Mouse (Mus musculus) left cerebral cortex, adult 6 months (tissue): ENCODE measurements around the gene Olfr1200. TPM values are rescaled to one million over a fixed set of nuclear protein-coding genes. Genes with fewer than 3 reads are reported as not detected.

Source experiments
- long read RNA-seq, 2 experiments: library from polyadenylated mRNA; unstranded; transcript quantifications; one replicate each; pipeline ENCODE4 v2.0.0; 2019 to 2020
- polyA plus RNA-seq: library from polyadenylated mRNA; unstranded; fragments of <200 nt; fragmentation: Nextera tagmentation; gene quantifications from 2 replicates; pipeline ENCODE4 v1.2.3, GENCODE M21; 2021

Olfr1200 gene
- polyA plus RNA-seq = 0.04 TPM in 1 of 2 replicates, not detected in the other
- long read RNA-seq, experiment 1 = 0 reads
- long read RNA-seq, experiment 2 = 0 reads

DNA sequence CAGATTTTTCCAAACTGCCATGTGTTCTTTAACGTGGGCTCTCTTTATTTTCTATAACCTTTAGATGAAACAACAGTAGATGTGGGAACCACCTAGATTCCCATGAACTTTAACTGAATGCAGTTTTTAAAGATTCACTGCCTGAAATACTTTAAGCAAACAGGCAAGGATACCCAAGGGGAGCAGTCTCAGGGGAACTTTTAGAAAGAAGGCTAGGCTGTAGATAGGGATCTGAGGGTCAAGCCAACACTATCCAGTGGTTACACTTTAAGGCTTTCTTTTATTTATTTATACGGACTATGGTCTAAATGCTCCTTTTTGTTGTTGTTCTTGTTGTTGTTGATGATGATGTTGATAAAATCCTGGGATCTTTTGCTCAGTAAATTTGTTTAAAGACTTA is at the start of gene Olfr1200:
Olfr1200 (minus strand) TSS at position 101 of the 400 bp plus-strand sequence.

DNA sequence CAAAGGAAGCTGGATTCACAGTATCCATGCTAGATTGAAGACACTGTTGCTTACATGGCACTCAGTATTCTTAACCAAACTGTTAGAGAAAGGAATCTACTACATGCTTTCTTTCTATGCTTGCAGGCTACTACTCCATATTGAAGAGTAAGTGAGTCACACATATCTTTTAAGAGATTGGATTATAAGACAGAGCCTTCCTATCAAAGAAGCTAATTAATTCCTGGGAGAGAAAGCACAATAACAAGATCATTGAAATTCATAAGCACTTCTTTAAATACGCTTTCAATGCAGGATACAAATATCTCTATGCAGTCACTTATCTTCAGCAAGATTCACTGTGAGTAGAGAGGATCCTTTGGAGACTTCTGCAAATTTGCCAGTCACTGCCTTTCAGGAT is 43.9 kb upstream of the Olfr1200 start, which contains the start of gene Olfr1202:
Olfr1202 (plus strand) TSS at position 301 of the 400 bp plus-strand sequence.

DNA sequence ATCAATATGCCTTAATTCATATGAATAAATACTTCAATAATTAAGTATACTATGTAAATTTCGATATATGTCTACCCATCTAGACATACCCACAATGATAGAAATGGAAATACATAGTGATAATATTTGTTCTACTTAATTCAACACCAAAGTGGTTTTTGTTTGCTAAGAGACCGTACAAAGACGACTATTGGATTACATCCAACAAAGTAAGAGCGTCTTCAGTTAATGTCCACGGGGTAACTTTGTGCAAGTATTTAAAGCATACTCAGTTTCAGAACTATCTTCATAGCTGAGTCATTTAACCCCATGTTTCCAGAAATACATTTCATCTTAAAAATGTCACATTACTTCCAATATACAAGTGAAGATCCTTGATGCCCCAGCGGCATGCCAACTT is 22.4 kb upstream of the Olfr1200 start, which contains the start of gene Olfr1201:
Olfr1201 (plus strand) TSS at position 301 of the 400 bp plus-strand sequence.

DNA sequence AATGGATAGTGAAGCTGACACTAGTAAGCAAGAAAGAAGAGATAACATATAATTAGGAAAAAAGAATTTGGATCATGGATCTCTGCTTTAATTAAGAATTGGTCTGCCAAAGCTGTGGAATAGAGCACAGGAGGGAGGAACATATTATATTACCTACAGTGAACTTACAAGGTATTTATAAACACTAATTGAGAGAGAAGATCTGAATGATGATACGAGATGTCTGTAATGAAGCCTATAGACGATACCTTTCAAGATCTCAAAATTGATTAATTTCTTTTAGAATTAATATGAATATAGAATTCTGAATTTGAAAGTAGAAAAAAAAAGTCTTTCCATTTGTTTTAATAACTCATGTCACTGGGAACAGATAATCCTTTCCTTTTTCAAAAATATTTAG is 9.9 kb downstream of the Olfr1200 start, which contains the start of gene Olfr1199:
Olfr1199 (minus strand) TSS at position 101 of the 400 bp plus-strand sequence.

DNA sequence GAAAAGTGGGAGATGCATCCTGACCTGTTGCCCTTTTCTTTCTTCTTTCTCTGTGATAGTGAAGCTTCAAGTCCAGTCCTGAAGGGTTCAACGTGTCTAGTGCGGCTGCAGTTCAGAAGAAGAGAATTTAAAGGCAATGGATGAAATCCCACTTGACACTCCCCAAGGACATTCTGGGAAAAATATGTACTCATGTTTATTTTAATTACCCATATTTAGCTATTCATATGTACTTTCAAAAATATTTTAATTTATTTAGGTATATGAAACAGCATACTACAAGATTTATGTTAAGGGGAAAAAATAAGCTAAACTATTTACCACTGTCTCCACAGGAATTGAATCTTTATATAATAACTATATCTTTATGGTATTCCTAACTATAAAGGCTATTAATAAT is 19.0 kb downstream of the Olfr1200 start, which contains the start of gene Olfr1198:
Olfr1198 (minus strand) TSS at position 101 of the 400 bp plus-strand sequence.

DNA sequence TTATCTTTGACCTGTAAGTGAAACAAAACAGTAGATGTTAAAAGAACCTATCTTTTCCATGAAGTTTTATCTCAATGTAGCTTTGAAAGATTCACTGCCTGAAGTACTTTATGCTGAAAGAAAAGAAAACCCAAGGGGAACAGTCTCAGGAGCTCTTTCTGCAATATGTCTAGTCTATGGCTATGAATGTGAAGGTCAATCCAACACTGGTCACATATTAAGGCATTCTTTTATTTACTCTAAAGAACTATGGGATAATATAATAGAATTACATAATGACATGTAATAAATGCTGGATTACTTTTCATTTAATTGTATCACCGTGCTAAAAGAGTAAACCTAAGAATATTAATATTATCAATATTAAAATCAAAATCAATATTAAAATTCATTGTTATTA is 38.0 kb downstream of the Olfr1200 start, which contains the start of gene Olfr1197:
Olfr1197 (minus strand) TSS at position 101 of the 400 bp plus-strand sequence.

Other genes starting within 250 kb of the Olfr1200 start
- not detected in 2 replicates for gene Olfr1188, start 213.6 kb downstream of the Olfr1200 start, polyA plus RNA-seq
- not detected in 2 replicates for gene Olfr1189, start 184.0 kb downstream of the Olfr1200 start, polyA plus RNA-seq
- not detected in 2 replicates for gene Olfr1191-ps1, start 129.9 kb downstream of the Olfr1200 start, polyA plus RNA-seq
- not detected in 2 replicates for gene Olfr1192-ps1, start 122.0 kb downstream of the Olfr1200 start, polyA plus RNA-seq
- not detected in 2 replicates for gene Olfr1193, start 94.9 kb downstream of the Olfr1200 start, polyA plus RNA-seq
- not detected in 2 replicates for gene Olfr1195, start 81.3 kb downstream of the Olfr1200 start, polyA plus RNA-seq
- gene Olfr1196, start 65.9 kb downstream of the Olfr1200 start, polyA plus RNA-seq = not detected in 2 replicates
- gene Olfr1197, start 38.1 kb downstream of the Olfr1200 start, polyA plus RNA-seq = not detected in 2 replicates
- gene Olfr1198, start 19.1 kb downstream of the Olfr1200 start, polyA plus RNA-seq = not detected in 2 replicates
- not detected in 2 replicates for gene Olfr1199, start 10.0 kb downstream of the Olfr1200 start, polyA plus RNA-seq
- gene Olfr1201, start 22.5 kb upstream of the Olfr1200 start, polyA plus RNA-seq = not detected in 2 replicates
- gene Olfr1202, start 44.0 kb upstream of the Olfr1200 start, polyA plus RNA-seq = not detected in 2 replicates
- gene Olfr1205, start 59.2 kb upstream of the Olfr1200 start, polyA plus RNA-seq = not detected in 2 replicates
- gene Olfr1204, start 78.8 kb upstream of the Olfr1200 start, polyA plus RNA-seq = not detected in 2 replicates
- gene Olfr1206, start 92.7 kb upstream of the Olfr1200 start, polyA plus RNA-seq = not detected in 2 replicates
- not detected in 2 replicates for gene Olfr1208, start 131.8 kb upstream of the Olfr1200 start, polyA plus RNA-seq
- not detected in 2 replicates for gene Olfr1209, start 144.7 kb upstream of the Olfr1200 start, polyA plus RNA-seq
- gene Olfr1211, start 167.6 kb upstream of the Olfr1200 start, polyA plus RNA-seq = not detected in 2 replicates
- not detected in 2 replicates for gene Olfr1212, start 183.5 kb upstream of the Olfr1200 start, polyA plus RNA-seq
- gene Gm13762, start 209.8 kb upstream of the Olfr1200 start, polyA plus RNA-seq = not detected in 2 replicates
- gene Olfr1214, start 222.2 kb upstream of the Olfr1200 start, polyA plus RNA-seq = not detected in 2 replicates
- not detected in 2 replicates for gene Olfr1215, start 236.5 kb upstream of the Olfr1200 start, polyA plus RNA-seq
- gene Olfr1216, start 247.9 kb upstream of the Olfr1200 start, polyA plus RNA-seq = not detected in 2 replicates